ENCODE assay signal across 9 mouse cellular contexts in genomic region chr8:62080195-62080802, GRCm38 (mm10). TPM values are rescaled to one million over a fixed set of nuclear protein-coding genes. Genes with fewer than 3 reads are reported as not detected.
DNase-seq lines count a peak whose midpoint lies in the region; ATAC-seq and TF ChIP-seq lines count a peak whose summit lies in the region.
"Had no signal": no experiment of that assay in that cellular context is flagged by ENCODE, and none has a peak within 500 bp of the region (broad histone marks: within the 10 kb centered on the region; RNA-seq: fewer than 3 reads in every experiment).

No protein-coding gene starts in this region.

- H3K9ac ChIP-seq in forebrain, embryonic 12.5 days, result no peak overlapping the region

- ATAC-seq in Patski, result no peak
- ATAC-seq in forebrain, embryonic 12.5 days (ENCODE audit: low FRiP score), result peak; percentile 82

- H3K36me3 ChIP-seq in forebrain, embryonic 12.5 days (replicated peaks), result no peaks in the 10 kb centered on the region

- DNase-seq in left cerebral cortex, adult 2 months (ENCODE audit: extremely low spot score in 1 of 2, low spot score in 2 of 2), result no peak
- no peak for DNase-seq in left cerebral cortex, postnatal 4 days
- no peak for DNase-seq in Patski (ENCODE audit: low read depth, low spot score)
- DNase-seq in naive thymus-derived CD4-positive, alpha-beta T cell, adult 2 months (ENCODE audit: low read depth), result peak; percentile 4
- no peak for DNase-seq in B cell, adult 2 months
- DNase-seq in heart, adult 9 months (ENCODE audit: low spot score in 2 of 2), result no peak
- no peak for DNase-seq in urinary bladder, postnatal 14 days (ENCODE audit: low spot score)

- intact Hi-C loops in left cerebral cortex, adult 2 months (cut with DNase I), result loop anchor here (1.0 kb wide), 1 partner anchor 1797 kb away; no protein-coding TSS in a partner anchor
- intact Hi-C loops in left cerebral cortex, postnatal 4 days (cut with DNase I), result loop anchor here (5.0 kb wide), 1 partner anchor 1797 kb away; no protein-coding TSS in a partner anchor

- in situ Hi-C loops in Patski (cut with MboI; ENCODE audit: low pct_unique_long_range_greater_than_20kb), result loop anchor here (5.0 kb wide), 1 partner anchor 1797 kb away; no protein-coding TSS in a partner anchor

- no peak overlapping the region for H3K4me3 ChIP-seq in left cerebral cortex, adult 2 months
- H3K4me3 ChIP-seq in forebrain, embryonic 12.5 days (replicated peaks), result no peak overlapping the region

- H3K4me1 ChIP-seq in forebrain, embryonic 12.5 days, result no peaks in the 10 kb centered on the region

- CTCF ChIA-PET in Patski (lab: Charles Lee), result interaction anchor here (1.7 kb wide), 1 partner anchor 20 kb away, joined by 4 read pairs; no protein-coding TSS in a partner anchor

- H3K4me2 ChIP-seq in forebrain, embryonic 12.5 days, result no peak overlapping the region

- no peaks in the 10 kb centered on the region for H3K9me3 ChIP-seq in forebrain, embryonic 12.5 days

- peaks cover 19% of the 10 kb centered on the region for H3K27me3 ChIP-seq in Patski
- no peaks in the 10 kb centered on the region for H3K27me3 ChIP-seq in forebrain, embryonic 12.5 days

- no peak overlapping the region for H3K27ac ChIP-seq in left cerebral cortex, adult 2 months
- no peak overlapping the region for H3K27ac ChIP-seq in forebrain, embryonic 12.5 days

- peak; percentile 73 for TF ChIP-seq CTCF in left cerebral cortex, adult 2 months (IDR thresholded peaks at IDR 0.05)
- TF ChIP-seq CTCF in Patski (IDR thresholded peaks at IDR 0.05), result peak; percentile 41

- 52% methylated on average over 3 of the region's 3 CpGs for WGBS in forebrain, embryonic 12.5 days

- POLR2A ChIA-PET in Patski (lab: Charles Lee), result no interaction called here

RNA-seq across cellular contexts. Expression of gene Anxa10, which starts 42.7 kb away (rescaled TPM):
- total RNA-seq in left cerebral cortex, adult 2 months (2021), result not detected
- total RNA-seq in left cerebral cortex, postnatal 4 days (2021), result not detected
- not detected for polyA plus RNA-seq in Patski (2021)
- polyA plus RNA-seq in forebrain, embryonic 12.5 days (2016; fragmentation: Nextera tagmentation; extraction: Ambion mirVana), result not detected in 2 replicates
- polyA plus RNA-seq: gonadal fat pad, adult 2 months had no signal
